10 mouse cellular contexts compared by ENCODE assay signal in the genomic region with DNA sequence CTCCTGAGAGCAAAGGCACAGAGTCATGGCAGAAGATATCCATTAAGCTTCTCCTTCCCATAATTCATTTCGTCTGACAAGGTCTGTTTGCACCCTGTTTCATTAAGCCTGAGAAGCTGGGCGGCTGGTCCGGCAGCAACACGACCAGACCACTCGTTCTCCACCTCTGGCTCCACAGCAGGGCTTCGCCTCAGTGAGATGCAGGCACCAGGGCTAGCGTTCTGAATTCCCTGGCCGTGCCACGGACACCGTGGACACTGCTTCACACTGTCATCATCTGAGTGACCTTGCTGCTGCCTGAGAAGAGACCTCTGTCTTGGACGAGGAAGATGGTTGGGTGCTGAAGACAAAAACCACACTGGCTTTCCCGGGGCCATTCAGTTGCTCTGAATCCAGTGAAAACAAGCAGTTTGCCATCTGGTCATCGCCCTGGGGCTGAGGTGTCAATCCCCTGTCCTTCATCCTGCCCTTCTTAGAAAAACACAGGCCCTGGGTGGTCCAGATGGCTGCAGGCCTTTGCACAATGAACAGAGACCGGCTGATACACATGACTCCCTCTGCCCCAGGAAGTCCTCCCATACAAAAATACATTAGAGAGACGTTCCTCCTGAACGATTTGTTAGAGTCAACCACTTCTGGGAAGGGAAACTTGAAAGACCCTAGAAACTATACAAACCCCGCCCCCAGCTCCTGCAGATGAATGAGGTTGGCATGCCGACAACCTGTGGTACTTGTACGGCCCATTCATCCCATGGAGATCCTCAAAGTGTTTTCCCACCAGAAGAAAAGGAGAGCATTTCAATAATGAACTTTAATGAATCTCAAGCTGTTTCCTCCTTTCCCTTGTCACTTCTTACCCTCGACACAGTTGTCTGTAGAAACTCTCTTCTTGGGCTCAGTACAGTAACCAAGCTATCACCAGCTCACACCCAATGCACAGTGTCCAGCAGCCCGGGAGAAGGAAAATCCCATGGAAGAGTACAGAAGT. TPM values are rescaled to one million over a fixed set of nuclear protein-coding genes. Genes with fewer than 3 reads are reported as not detected.
DNase-seq lines count a peak whose midpoint lies in the region; ATAC-seq and TF ChIP-seq lines count a peak whose summit lies in the region.
"Had no signal": no experiment of that assay in that cellular context is flagged by ENCODE, and none has a peak within 500 bp of the region (broad histone marks: within the 10 kb centered on the region; RNA-seq: fewer than 3 reads in every experiment).

No protein-coding gene starts in this region.

- no peak for DNase-seq in lung, adult 2 months
- peak; percentile 79 for DNase-seq in embryo, embryonic 10.5 days (ENCODE audit: low spot score)
- peak; percentile 31 for DNase-seq in retina, embryonic 14.5 days (ENCODE audit: low spot score)
- no peak for DNase-seq in B cell, adult 2 months
- DNase-seq in spleen, postnatal 36 days (ENCODE audit: low spot score in 2 of 2) = no peak

- TF ChIP-seq CTCF in lung, adult 2 months (IDR thresholded peaks at IDR 0.05; ENCODE audit: insufficient read depth, low read length) = no peak

- H3K4me3 ChIP-seq in lung, embryonic 15.5 days = no peak overlapping the region
- no peak overlapping the region for H3K4me3 ChIP-seq in lung, adult 2 months (replicated peaks; ENCODE audit: extremely low read depth, low read depth, low read length)
- H3K4me3 ChIP-seq in hindbrain, embryonic 12.5 days = no peak overlapping the region
- H3K4me3 ChIP-seq: heart, embryonic 10.5 days had no signal

- TF ChIP-seq POLR2A in lung, adult 2 months (IDR thresholded peaks at IDR 0.05; ENCODE audit: borderline replicate concordance, extremely low read depth, low read depth, low read length) = no peak

- no peak overlapping the region for H3K9ac ChIP-seq in lung, embryonic 15.5 days
- H3K9ac ChIP-seq in hindbrain, embryonic 12.5 days = no peak overlapping the region

- ATAC-seq in lung, embryonic 15.5 days (ENCODE audit: borderline replicate concordance, extremely low read depth, low FRiP score, low TSS enrichment) = peak; percentile 56; the same call in 1 of the 2 replicates
- ATAC-seq in hindbrain, embryonic 12.5 days (ENCODE audit: low FRiP score) = peak; percentile 56
- ATAC-seq: intestine, postnatal 0 days had no signal

- H3K27ac ChIP-seq in lung, embryonic 15.5 days = no peak overlapping the region
- H3K27ac ChIP-seq in hindbrain, embryonic 12.5 days = no peak overlapping the region
- H3K27ac ChIP-seq: heart, embryonic 10.5 days had no signal

- H3K36me3 ChIP-seq in lung, embryonic 15.5 days = no peaks in the 10 kb centered on the region
- H3K36me3 ChIP-seq in hindbrain, embryonic 12.5 days = no peaks in the 10 kb centered on the region
- H3K36me3 ChIP-seq: heart, embryonic 10.5 days had no signal

- no peak overlapping the region; the same call in 1 of the 2 replicates for H3K4me2 ChIP-seq in lung, embryonic 15.5 days
- peak overlapping the region; percentile 14 for H3K4me2 ChIP-seq in hindbrain, embryonic 12.5 days (replicated peaks)

- 29% methylated on average over 21 of the region's 21 CpGs for WGBS in lung, embryonic 15.5 days
- WGBS in lung, adult 2 months = 38% methylated on average over 21 of the region's 21 CpGs
- WGBS in hindbrain, embryonic 12.5 days = 19% methylated on average over 21 of the region's 21 CpGs

- H3K27me3 ChIP-seq in lung, embryonic 15.5 days = no peaks in the 10 kb centered on the region
- H3K27me3 ChIP-seq in hindbrain, embryonic 12.5 days = no peaks in the 10 kb centered on the region

- no peaks in the 10 kb centered on the region for H3K9me3 ChIP-seq in lung, embryonic 15.5 days
- 0 out of 2 replicates have a peak, but pooled peaks cover 6% of the 10 kb centered on the region for H3K9me3 ChIP-seq in hindbrain, embryonic 12.5 days (replicated peaks)
- H3K9me3 ChIP-seq: heart, embryonic 10.5 days had no signal

- H3K4me1 ChIP-seq in lung, embryonic 15.5 days = peaks cover 6% of the 10 kb centered on the region
- no peaks in the 10 kb centered on the region for H3K4me1 ChIP-seq in lung, adult 2 months (ENCODE audit: control insufficient read depth, insufficient read depth, low read length)
- peaks cover 12% of the 10 kb centered on the region for H3K4me1 ChIP-seq in hindbrain, embryonic 12.5 days

RNA-seq across cellular contexts. Expression of gene Slc22a22, which starts 32.1 kb away (rescaled TPM):
- polyA plus RNA-seq in lung, embryonic 15.5 days (2015; fragmentation: Nextera tagmentation; extraction: Ambion mirVana) = not detected in 2 replicates
- polyA plus RNA-seq in lung, adult 2 months (2012; rRNA removed) = 0.07 TPM in 1 of 2 replicates, not detected in the other
- polyA plus RNA-seq in hindbrain, embryonic 12.5 days (2016; fragmentation: Nextera tagmentation; extraction: Ambion mirVana) = not detected in 2 replicates
- polyA plus RNA-seq: heart, embryonic 10.5 days; intestine, postnatal 0 days; small intestine, adult 2 months had no signal

Comparison
In these comparisons a context has a peak if more than half of its experiments do, and no peak if none do; other contexts are left out.
1. DNase-seq: peak in embryo, embryonic 10.5 days (single experiment) and retina, embryonic 14.5 days (single experiment); none in lung, adult 2 months (single experiment), B cell, adult 2 months (0 of 2) and spleen, postnatal 36 days (0 of 2).